Mouse (Mus musculus) hindbrain, embryonic 16.5 days (tissue): ENCODE results near the gene Ndufa4l2. TPM values are rescaled to one million over a fixed set of nuclear protein-coding genes. Genes with fewer than 3 reads are reported as not detected.

Experiments used
- ATAC-seq: fragments of 200-750 bp; cut with Nextera tagmentation; 2 replicates; pipeline ENCODE4 v1.8.0; 2017; ENCODE audit warnings: moderate TSS enrichment, moderate library complexity
- H3K27ac ChIP-seq: fragments of 300-500 bp; sonication (generic); 2 replicates; pipeline ENCODE4 v1.5.1; 2014; ENCODE audit warnings: low read depth, mild to moderate bottlenecking, control low read depth, low read length, moderate library complexity
- H3K27me3 ChIP-seq: fragments of 300-500 bp; sonication (generic); replicated peaks from 2 replicates; pipeline ENCODE4 v1.6.1; 2014; ENCODE audit warnings: low read length; ENCODE audit not compliant: control insufficient read depth, insufficient read depth
- H3K36me3 ChIP-seq: fragments of 300-500 bp; sonication (generic); 2 replicates; pipeline ENCODE4 v1.6.1; 2014; ENCODE audit warnings: mild to moderate bottlenecking, low read length, moderate library complexity, mixed read lengths; ENCODE audit not compliant: control insufficient read depth, insufficient read depth
- H3K4me1 ChIP-seq: fragments of 300-500 bp; sonication (generic); 2 replicates; pipeline ENCODE4 v1.6.1; 2014; ENCODE audit warnings: low read depth, low read length; ENCODE audit not compliant: control insufficient read depth, insufficient read depth
- H3K4me2 ChIP-seq: fragments of 300-500 bp; sonication (generic); 2 replicates; pipeline ENCODE4 v1.6.1; 2014; ENCODE audit warnings: mild to moderate bottlenecking, low read length, control low read depth, moderate library complexity
- H3K4me3 ChIP-seq: fragments of 300-500 bp; sonication (generic); 2 replicates; pipeline ENCODE4 v1.5.1; 2014; ENCODE audit warnings: mild to moderate bottlenecking, low read length, control low read depth, moderate library complexity
- H3K9ac ChIP-seq: fragments of 300-500 bp; sonication (generic); 2 replicates; pipeline ENCODE4 v1.6.1; 2014; ENCODE audit warnings: low read depth, mild to moderate bottlenecking, control low read depth, low read length, moderate library complexity
- H3K9me3 ChIP-seq: fragments of 300-500 bp; sonication (generic); 2 replicates; pipeline ENCODE4 v1.6.1; 2014; ENCODE audit warnings: mild to moderate bottlenecking, low read length, moderate library complexity; ENCODE audit not compliant: control insufficient read depth
- WGBS: fragments of 180-500 bp; shearing (Covaris S2); extraction: QIAGEN DNeasy Blood & Tissue Kit; methylation state at CpG from one replicate; pipeline ENCODE4 v1.1.7; 2014; 5-methylcytosine and 5-hydroxymethylcytosine counted together
- polyA plus RNA-seq: library from polyadenylated mRNA; unstranded; fragments of >200 nt; fragmentation: Nextera tagmentation; extraction: Ambion mirVana; gene quantifications from 2 replicates; pipeline ENCODE4 v1.2.1, GENCODE M21; 2015

The Ndufa4l2 gene
- polyA plus RNA-seq, 1 experiment from 2014 or later = 23.2 TPM

DNA sequence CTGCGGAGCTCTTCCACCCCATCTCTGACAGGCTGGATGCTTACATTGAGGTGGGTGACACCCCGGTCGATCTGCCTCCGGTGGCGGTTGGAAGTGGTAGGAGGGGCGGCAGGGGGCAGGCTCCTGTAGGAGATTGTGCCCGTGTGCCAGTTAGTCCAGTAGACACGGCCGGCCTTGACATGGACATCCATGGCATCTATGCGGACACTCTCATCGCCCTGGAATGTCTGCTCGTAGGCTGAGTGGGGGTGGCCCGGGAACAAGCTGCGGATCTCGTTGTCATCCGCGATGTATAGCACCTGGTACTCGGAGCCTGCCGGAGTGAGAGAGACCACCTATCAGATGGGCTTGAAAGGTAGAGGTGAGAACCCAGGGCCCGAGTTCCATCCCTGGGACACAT, 29.6 kb downstream of the Ndufa4l2 start:
- Histone ChIP-seq H3K4me1 (peaks cover 8% of the 10 kb centered on the region; the same call in 1 of the 2 replicates), H3K4me3 (no peak overlapping the region), H3K4me2 (no peak overlapping the region), H3K9ac (no peak overlapping the region), H3K27ac (no peak overlapping the region), H3K27me3 (no peaks in the 10 kb centered on the region), H3K36me3 (peaks cover 68% of the 10 kb centered on the region), H3K9me3 (no peaks in the 10 kb centered on the region)
- ATAC-seq = no peak
- 93% methylated on average over 20 of the region's 20 CpGs for WGBS

GRCm38 (mm10) chr10:127546505-127546904, 31.7 kb downstream of the Ndufa4l2 start:
- Histone ChIP-seq H3K4me3 (no peak overlapping the region), H3K4me2 (no peak overlapping the region), H3K9ac (no peak overlapping the region), H3K36me3 (peaks cover 71% of the 10 kb centered on the region), H3K9me3 (no peaks in the 10 kb centered on the region), H3K27ac (no peak overlapping the region), H3K4me1 (peaks cover 8% of the 10 kb centered on the region; the same call in 1 of the 2 replicates), H3K27me3 (no peaks in the 10 kb centered on the region)
- ATAC-seq = no peak
- WGBS = 93% methylated on average over 7 of the region's 7 CpGs

GRCm38 (mm10) chr10:127548236-127548635, 33.5 kb downstream of the Ndufa4l2 start:
- H3K4me2 ChIP-seq = no peak overlapping the region
- peaks cover 74% of the 10 kb centered on the region for H3K36me3 ChIP-seq
- H3K27ac ChIP-seq = no peak overlapping the region
- H3K4me3 ChIP-seq = no peak overlapping the region
- no peak overlapping the region for H3K9ac ChIP-seq
- 88% methylated on average over 15 of the region's 15 CpGs for WGBS
- no peaks in the 10 kb centered on the region for H3K4me1 ChIP-seq
- H3K27me3 ChIP-seq = no peaks in the 10 kb centered on the region
- H3K9me3 ChIP-seq = no peaks in the 10 kb centered on the region
- no peak for ATAC-seq

DNA sequence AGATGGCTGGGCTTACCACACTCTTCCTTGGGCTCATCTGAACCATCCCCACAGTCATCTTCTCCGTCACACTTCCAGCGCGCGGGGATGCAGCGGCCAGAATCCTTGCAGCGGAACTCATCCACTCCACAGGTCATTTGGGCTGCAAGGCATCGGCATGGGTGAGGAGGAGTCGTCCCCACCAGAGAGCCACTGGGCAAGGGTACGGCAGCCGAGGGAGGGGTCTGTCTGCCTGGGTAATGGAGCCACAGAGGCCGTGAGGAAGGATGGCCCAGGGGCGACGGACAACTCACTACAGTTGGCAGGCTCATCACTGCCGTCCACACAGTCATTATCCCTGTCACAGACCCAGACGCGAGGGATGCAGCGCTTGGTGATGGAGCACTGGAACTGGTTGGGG, 35.1 kb downstream of the Ndufa4l2 start:
- no peaks in the 10 kb centered on the region for H3K4me1 ChIP-seq
- H3K4me3 ChIP-seq = no peak overlapping the region
- H3K36me3 ChIP-seq = peaks cover 80% of the 10 kb centered on the region
- 88% methylated on average over 17 of the region's 17 CpGs for WGBS
- H3K27ac ChIP-seq = no peak overlapping the region
- H3K4me2 ChIP-seq = no peak overlapping the region
- H3K9me3 ChIP-seq = no peaks in the 10 kb centered on the region
- ATAC-seq = no peak
- peak overlapping the region; percentile 11; the same call in 1 of the 2 replicates for H3K9ac ChIP-seq
- no peaks in the 10 kb centered on the region for H3K27me3 ChIP-seq

GRCm38 (mm10) chr10:127555703-127556102, 40.9 kb downstream of the Ndufa4l2 start:
- no peaks in the 10 kb centered on the region for H3K9me3 ChIP-seq

DNA sequence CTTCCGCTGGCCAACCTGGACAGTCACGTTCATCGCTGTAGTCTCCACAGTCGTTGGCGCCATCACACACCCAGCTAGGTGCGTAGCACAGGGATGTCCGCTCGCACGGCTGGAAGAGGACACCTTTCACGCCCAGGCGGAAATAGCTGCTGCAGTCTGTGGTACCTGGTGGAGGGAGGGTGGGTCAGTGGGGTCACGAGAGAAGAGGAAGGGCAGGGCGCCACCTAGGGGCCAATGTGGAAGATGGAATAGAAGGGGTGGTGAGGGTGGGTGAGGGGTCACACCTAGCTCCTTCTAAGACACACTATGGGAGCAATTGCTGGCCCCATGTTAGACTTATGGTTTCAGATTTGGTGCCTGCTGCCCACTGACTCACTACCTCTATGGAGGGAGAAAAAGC, 42.6 kb downstream of the Ndufa4l2 start:
- Histone ChIP-seq H3K27me3 (no peaks in the 10 kb centered on the region), H3K36me3 (peaks cover 93% of the 10 kb centered on the region), H3K4me2 (no peak overlapping the region), H3K9me3 (no peaks in the 10 kb centered on the region), H3K27ac (no peak overlapping the region), H3K9ac (no peak overlapping the region; the same call in 1 of the 2 replicates), H3K4me3 (no peak overlapping the region), H3K4me1 (no peaks in the 10 kb centered on the region)
- no peak for ATAC-seq
- 89% methylated on average over 13 of the region's 13 CpGs for WGBS

More at GRCm38 (mm10) chr10:127555703-127556102, 40.9 kb downstream of the Ndufa4l2 start:
- Histone ChIP-seq H3K4me2 (no peak overlapping the region), H3K36me3 (peaks cover 91% of the 10 kb centered on the region), H3K27me3 (no peaks in the 10 kb centered on the region), H3K4me1 (no peaks in the 10 kb centered on the region), H3K4me3 (no peak overlapping the region), H3K9ac (no peak overlapping the region), H3K27ac (no peak overlapping the region)
- 63% methylated on average over 18 of the region's 18 CpGs for WGBS
- no peak; the same call in 1 of the 2 replicates for ATAC-seq

DNA sequence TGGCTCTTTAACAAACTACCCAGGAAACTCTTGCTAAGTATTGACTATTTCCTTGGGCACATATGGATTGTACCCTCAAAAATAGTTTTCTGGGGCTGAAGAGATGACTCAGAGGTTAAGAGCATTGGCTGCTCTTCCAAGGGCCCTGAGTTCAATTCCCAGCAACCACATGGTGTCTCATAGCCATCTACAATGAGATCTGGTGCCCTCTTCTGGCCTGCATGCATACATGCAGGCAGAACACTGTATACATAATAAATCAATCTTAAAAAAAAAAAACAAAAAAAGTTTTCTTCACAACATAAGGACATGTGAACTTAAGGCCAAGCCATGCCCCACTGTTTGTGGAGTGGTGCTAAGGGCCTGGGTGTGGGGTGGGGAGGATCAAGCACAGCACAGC, 46.4 kb downstream of the Ndufa4l2 start:
- Histone ChIP-seq H3K9me3 (no peaks in the 10 kb centered on the region), H3K4me2 (no peak overlapping the region), H3K4me3 (no peak overlapping the region), H3K36me3 (peaks cover 81% of the 10 kb centered on the region), H3K4me1 (no peaks in the 10 kb centered on the region), H3K27ac (no peak overlapping the region), H3K9ac (no peak overlapping the region), H3K27me3 (no peaks in the 10 kb centered on the region)
- no peak for ATAC-seq

DNA sequence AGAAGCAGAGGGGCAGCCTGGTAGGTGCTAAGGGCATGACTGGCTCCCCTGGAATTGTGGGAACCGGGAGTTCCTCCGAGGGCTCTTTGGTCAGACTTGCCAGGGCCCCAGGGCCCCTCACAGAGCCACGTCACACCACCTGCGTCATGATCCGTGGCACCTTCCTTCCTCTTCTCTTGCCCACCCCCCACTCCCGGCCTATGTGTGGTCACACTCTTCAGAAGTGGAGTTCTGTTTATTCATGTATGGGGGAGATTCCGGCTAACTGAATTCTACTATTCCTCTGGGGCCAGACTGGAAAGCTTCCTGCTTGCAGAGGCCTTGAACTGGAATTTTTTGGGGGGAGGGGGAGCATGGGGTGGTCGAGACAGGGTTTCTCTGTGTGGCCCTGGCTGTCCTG, 49.1 kb downstream of the Ndufa4l2 start:
- H3K27ac ChIP-seq = no peak overlapping the region
- 78% methylated on average over 5 of the region's 8 CpGs for WGBS
- no peak for ATAC-seq

GRCm38 (mm10) chr10:127564301-127564700, 49.5 kb downstream of the Ndufa4l2 start:
- no peak overlapping the region for H3K9ac ChIP-seq
- H3K4me2 ChIP-seq = no peak overlapping the region
- no peak overlapping the region for H3K4me3 ChIP-seq
- H3K9me3 ChIP-seq = no peaks in the 10 kb centered on the region
- no peaks in the 10 kb centered on the region for H3K27me3 ChIP-seq
- 48% methylated on average over 13 of the region's 13 CpGs for WGBS
- H3K4me1 ChIP-seq = no peaks in the 10 kb centered on the region
- ATAC-seq = no peak
- H3K27ac ChIP-seq = no peak overlapping the region
- peaks cover 72% of the 10 kb centered on the region for H3K36me3 ChIP-seq

More for the DNA sequence above, 49.1 kb downstream of the Ndufa4l2 start:
- Histone ChIP-seq H3K4me3 (no peak overlapping the region), H3K36me3 (peaks cover 72% of the 10 kb centered on the region), H3K27me3 (no peaks in the 10 kb centered on the region), H3K9me3 (no peaks in the 10 kb centered on the region), H3K9ac (no peak overlapping the region; the same call in 1 of the 2 replicates), H3K4me1 (no peaks in the 10 kb centered on the region), H3K4me2 (no peak overlapping the region)
